Mouse (Mus musculus): ENCODE data around the gene Kctd13.

DNA sequence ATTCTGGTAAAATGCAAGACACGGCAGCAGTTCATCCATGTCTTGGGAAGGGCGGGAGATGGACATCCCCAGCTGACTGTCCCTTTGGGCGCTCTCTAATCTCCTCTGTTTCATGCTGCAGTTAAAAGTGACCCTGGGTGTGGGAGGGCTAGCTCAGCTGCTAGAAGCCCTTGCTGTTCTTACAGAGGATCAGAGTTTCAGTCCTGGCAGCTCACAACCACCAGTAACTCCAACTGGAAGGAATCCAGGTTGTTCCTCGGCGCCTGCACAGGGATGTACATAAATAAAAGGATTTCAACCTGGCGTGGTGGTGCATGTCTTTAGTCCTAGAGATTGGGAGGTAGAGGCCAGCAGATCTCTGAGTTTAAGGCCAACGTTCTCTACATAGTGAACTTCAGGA, 54.4 kb downstream of the Kctd13 start:
- TF ChIP-seq POLR2A (IDR thresholded peaks at IDR 0.05; ENCODE audit: low read depth, low read length) (no peak), CTCF (IDR thresholded peaks at IDR 0.05; ENCODE audit: borderline replicate concordance, insufficient read depth, low read length) (no peak)

Measured in embryonic fibroblast, embryonic 13.5 days (primary cell).